Mouse (Mus musculus) spleen, postnatal 4 days (tissue): ENCODE data around the gene Tnfrsf18.

Experiments
- DNase-seq, 2 experiments: peaks; one replicate each; pipeline ENCODE4 v3.0.0; 2022; ENCODE audit warnings: low spot score in 2 of 2

Gene Tnfrsf18

GRCm38 (mm10) chr4:156076911-156077382 lies 51.0 kb downstream of the Tnfrsf18 start:
- no peak for DNase-seq

- DNase-seq, result peak; percentile 48 to 77
These were observed 51.7 kb downstream of the Tnfrsf18 start for GRCm38 (mm10) chr4:156077499-156078301.
